Mouse (Mus musculus) liver, adult 2 months (tissue): Measurements from ENCODE around the gene Pet117.

Source experiments
- CTCF ChIP-seq: fragments of 200-500 bp; IDR thresholded peaks from 2 replicates; pipeline ENCODE4 v1.5.1; 2011; ENCODE audit warnings: low read depth, low read length, control low read depth
- POLR2A ChIP-seq: fragments of 200-500 bp; IDR thresholded peaks from 2 replicates; pipeline ENCODE4 v1.6.1; 2011; ENCODE audit warnings: low read length, control low read depth; ENCODE audit not compliant: insufficient read depth; ENCODE audit errors: extremely low read depth

DNA sequence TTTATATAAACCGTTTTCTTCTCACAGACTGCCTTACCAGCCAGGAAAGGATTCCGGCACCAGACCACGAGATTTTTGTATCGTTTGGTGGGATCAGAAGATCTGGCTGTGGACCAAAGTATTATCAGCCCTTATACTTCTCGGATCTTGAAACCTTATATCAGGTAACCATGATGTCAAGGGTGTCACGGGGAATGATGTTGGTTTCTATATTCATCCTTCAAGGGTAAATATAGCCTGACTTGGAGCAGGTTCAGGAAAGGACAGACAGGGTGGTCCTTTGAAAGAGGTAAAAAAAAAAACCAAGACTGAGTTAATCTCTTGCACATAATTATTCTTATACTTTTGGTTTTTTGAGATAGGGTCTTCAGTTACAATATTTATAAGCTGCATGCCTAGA lies 31.9 kb downstream of the Pet117 start:
- TF ChIP-seq CTCF (no peak), POLR2A (no peak)
